Mouse (Mus musculus) ZHBTc4 (cell line): ENCODE measurements at regions not wholly inside any gene's neighbourhood (a gene's known extent, or its start where the extent isn't known, plus 50 kb on each side); places are given as distances from the start of the nearest gene placed in this dataset.
"Not testable (repeated sequence)": the region's sequence is repeated elsewhere in the genome, so short reads cannot be mapped to it uniquely, and the experiment has no call there.

ENCODE experiments used
- DNase-seq: peaks from one replicate; pipeline ENCODE4 v3.0.0-alpha.2; 2011; ENCODE audit warnings: low read depth, low spot score

DNA sequence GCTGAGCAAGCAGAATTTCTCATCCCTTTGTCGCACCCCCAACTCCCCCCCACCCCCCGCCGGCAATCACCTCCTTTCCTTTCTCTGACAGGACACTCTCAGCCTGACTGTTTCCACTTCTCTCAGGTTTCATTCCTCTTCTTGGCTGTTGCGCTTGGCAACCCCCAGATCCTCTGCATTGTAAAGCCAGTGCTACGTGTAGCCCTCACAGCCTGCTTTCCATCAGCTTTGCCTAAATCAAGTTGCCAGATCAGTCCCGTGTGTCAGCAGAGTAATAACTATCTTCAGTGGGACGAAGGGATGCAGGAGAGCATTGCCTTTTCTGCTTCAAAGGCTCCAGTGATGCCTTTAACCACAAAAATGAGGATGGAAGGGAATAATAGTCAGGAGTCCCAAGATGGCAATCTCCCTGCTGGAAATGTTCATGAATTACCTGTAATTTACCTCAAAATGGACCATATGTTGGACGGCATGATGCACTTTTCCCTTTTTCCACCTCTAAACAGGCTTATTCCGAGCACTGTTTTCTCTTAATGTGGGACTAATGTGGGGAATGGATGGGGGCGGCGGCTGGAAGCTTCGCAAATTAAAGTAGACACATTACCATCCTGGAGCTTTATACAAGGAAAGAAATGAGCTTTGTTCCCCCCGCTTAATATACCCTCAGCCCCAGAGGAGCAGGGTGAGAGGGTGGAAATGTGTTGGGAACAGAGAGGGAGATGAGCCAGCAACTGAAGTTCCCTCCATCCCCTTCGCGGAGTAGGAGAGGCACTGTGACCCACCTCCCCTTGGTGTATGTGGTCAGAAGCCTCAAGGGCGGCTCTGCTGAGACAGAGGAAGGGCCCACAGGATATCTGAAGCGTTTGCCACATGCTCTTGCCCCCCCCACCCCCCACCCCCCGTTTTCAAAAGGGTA is 168.3 kb upstream of the Npvf start:
- DNase-seq: no peak

DNA sequence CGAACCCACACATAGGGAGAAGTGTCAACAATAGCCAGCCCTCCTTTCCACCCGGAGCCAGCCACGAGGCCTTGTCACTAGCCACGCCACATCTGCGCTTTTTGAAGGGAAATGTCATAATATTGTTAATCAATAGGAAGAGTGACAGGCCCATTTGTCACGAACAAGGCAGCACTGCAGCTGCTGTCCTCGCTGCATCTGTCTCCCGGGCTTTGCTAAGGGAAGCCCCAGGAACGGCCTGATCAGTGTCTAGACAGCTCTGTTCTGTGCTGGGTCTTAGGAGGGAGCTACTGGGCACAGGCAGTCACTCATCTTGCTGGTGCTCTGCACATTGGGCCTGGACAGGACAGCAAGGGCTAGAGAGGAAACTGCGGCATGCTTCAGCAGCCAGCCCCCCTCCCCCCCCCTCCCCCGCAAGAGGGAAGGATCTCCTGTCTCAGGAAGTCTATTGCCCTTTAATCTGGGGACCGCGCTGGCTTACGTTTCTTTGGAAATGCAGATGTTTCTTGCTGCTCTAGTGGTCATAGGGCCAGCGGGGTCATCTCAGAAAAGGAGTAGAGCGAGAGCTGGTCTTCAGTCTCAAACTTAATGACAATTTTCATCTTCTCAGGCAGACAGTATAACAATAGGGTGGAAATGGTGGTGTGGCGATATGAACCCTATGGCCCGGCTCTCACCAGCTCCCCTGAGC is 169.1 kb upstream of the Npvf start:
- no peak for DNase-seq

DNA sequence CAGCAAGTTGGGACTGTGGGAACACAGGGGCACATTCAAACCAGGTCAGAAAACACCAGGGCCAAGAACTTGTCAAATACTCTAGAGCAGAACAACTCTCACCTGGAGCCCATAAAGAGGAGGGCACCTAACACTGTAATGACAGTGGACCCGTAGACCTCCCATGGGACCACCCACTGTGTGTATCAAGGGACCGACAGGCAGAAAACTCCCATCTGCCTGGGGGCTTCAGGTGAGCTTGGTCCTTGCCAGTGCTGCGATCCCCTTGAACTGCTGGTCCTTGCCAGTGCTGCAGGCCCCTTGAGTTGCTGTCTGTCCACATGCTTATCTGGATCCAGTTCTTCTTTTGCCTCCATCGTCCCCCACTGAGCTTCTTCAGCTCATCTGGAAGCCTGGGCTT is 170.2 kb upstream of the Npvf start:
- no peak for DNase-seq

DNA sequence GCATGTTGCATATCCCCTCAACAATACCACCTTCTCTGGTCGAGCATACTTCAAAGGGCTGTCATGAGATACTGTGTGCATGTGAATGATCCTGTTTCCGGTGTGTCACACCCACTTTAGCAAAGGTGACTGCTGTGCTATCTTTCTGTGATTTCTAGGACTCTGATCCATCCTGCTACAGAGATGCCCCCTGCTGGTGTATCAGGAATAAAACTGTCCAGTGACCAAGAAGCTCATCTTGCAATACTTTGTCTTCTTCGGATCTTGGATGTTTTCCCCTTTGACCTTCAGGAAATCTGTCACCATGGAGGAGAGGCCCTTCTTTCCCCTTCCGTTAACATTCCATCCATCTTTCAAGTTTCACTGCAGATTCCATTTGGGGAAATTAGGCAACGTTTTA is 177.5 kb upstream of the Npvf start:
- DNase-seq: peak; percentile 47

DNA sequence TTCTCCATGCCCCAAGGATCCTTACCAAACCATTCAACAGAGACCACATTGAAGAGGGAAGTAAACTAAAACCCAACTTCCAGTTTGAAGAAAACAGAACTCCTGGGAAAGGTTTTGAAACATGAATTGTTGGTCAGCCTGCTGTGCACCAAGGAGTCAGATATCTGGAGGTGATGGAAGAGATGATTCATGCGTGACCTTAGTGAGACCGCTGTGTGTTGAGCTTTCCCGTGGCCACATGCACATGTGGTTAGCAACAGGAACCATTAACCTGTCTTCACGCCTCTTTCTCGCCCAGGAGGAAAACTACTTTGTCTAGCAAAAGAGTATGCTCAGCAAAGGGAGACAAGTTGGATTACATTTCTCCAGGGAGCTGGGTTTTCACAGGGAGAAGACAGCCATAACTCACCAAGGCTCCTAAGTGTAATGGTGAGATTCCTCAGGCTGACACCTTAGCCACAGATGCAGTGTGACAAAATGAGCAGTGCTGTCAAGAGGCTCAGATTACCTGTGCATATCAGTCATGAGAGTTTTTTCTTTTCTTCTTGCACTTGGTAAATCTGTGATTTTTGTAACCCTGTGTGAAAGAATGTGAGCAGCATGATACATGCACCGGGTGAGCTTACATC is 181.9 kb upstream of the Npvf start:
- DNase-seq: no peak

DNA sequence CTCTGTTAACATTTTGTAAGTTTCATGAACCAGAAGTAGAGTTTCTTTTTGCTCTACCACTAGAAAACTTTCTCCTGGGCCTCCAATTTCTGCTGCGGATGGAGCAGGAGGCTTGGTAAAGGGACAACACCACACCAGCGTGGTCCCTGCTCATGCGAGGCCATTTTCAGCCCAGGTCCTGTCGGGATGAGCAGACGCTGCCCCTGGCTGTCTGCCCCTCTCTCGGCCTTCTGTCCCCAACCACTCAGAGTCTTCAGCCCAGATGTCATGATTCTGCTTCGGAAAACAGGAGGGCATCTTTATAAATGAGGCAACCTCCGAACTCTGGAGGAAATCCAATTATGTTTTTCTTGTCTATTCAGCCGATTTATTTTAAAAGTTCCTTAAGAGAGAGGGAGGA is 186.6 kb upstream of the Npvf start:
- DNase-seq: no peak

DNA sequence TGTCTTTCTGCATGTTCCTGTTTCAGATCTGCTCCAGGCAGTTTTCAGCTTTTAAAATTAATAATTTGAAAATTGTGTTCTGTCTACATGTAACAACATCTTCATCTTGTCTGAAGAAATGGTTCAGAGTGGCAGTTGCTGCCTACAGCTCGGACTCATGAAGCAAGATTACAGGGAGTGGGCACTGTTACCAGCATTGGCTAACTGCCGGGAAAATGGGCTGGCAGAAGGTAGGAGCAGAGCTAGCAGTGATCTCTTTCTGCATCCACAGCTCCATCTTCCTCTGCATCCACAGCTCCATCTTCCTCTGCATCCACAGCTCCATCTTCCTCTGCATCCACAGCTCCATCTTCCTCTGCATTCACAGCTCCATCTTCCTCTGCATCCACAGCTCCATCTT is 191.0 kb upstream of the Npvf start:
- not testable (repeated sequence) for DNase-seq

DNA sequence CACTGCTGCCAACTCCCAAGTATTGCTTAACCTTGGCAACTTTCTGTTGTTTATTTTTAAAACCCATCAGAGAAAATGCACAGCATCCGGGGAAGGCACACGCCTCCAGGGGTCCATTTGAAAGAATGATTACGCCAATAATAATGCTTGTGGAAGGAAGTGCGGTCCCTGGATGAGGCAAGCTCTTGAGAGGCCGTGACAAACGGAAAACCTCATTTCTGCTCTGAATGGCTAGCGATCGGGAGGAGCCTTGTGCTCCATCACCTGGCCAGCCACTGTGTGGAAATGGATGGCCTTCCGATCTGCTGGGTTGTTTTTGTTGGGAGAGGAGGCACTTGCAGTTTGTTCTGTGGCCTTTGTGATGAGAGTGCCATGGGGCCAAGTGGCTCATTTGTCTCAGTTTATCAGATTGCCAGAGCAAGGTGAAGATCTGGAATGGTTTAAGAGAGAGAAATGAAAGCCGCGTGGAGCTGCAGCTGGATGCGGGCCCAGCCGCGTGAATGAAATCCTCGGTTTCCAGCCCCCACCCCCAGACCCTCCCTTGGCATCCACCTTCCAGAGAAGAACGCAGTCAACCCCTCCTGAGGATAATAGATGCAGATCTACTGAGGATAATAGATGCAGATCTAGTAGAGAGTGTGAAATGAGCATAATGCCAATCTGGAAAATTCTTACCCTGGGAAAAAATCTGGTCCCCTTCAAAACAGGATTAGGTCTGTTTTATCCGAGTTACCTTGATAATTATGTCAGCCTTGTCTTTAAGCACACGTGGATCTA is 192.7 kb upstream of the Npvf start:
- DNase-seq: no peak

DNA sequence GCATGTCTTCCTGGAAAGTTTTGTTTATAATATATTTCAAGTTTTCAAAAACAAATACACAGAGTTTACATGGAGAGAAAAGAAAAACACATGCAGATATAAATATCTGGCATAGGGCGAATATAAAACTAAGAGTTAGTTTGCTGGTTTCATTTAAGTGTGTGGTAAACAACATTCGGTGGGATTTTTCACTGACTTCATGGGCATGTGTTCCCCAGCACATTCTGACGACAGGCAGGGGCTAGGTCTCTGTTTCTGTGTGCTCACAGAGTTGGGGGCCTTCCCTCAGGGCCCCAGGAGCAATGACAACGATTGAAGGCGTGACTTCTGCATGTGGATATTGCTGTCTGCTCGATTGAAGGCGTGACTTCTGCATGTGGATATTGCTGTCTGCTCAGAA is 193.3 kb upstream of the Npvf start:
- DNase-seq: no peak

DNA sequence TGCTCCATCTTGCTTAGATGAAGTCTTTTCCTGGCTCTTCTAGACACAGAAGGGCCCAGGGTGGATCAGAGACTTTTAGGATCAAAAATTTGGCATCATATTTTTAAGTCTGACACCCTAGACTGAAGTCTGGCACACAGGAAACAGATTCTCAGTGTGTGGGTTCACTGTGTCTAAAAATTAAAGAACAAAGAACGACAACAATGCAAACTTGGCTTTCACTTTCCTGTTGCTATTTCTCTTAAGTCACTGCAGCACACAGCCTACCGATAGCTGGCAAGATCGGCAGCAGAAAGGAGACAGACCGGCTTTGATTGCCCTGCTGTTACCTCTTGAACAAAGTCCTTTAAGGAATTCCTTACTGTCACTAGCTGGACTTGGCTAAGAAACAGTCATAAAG is 204.9 kb upstream of the Npvf start:
- DNase-seq: no peak

DNA sequence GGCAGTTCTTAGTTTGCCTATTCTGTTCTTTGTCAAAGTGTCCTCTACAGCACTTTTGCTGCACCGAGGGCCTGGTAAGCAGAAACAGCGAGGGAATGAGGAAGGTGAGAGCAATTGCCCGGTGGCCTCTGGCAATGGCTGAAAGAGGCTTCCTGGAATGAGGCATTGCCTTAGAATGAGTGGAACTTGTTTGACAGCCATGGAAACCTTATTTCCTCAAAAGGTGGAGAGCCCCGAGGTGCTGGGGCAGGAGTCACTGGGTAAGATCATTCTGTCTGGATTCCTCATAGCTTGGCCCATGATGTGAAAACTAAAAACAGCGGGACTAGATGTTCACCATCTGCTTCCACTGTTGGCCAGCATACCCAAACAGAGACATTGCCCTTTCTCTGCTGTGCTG is 223.8 kb upstream of the Npvf start:
- DNase-seq: no peak

DNA sequence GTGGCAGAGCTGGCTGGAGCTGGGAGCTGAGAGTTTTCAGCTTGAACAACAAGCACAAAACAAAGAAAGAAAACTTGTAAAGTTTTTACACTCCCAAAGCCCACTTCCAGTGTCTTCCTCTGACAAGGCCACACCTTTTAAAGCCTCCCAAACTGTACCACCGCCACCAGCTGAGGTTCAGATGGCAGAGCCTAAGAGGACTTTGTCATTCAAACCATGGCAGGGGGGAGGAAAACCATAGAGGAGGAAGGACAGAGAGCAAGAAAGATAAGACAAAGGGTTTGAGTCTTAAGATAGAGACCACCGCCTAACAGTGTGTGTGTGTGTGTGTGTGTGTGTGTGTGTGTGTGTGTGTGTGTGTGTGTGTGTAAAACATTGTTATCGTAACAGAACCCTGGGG is 228.1 kb upstream of the Npvf start:
- peak; percentile 19 for DNase-seq

DNA sequence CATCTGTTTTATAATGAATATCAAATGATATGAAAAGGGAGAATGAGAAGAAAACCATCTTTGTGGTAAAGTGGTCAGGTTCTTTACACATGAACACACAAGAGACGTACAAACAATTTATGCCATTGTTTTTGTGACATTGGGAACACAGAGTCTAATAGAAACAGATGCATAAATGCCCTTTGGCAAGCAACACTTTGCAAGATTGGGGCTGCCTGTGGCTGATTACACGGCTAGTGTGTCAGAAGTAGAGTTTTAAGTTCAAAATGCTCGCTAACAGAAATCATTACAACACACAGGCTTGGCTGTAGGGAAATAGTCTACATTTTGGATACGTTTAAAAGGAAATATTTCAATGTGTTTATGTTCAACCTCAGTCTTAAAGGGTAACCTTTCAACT is 228.5 kb upstream of the Npvf start:
- no peak for DNase-seq

DNA sequence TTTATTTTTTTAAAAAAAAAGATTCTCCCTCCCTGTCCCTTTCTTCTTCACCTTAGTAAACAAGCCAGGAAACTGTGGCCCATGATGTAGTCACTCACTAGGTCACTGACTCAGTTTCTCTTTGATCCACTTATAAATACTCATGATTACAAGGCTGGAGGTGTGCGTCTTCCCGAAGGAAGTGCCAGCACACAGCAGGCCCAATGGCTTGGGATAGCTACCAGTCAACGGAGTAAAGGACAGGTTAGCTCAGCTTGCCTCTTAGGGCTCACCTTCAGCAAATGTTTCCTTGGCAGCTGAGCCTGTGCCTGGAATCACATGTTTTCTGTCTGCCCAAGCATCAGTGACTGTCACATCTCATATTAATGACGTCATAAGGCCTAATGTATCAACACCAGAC is 230.8 kb upstream of the Npvf start:
- DNase-seq: no peak

DNA sequence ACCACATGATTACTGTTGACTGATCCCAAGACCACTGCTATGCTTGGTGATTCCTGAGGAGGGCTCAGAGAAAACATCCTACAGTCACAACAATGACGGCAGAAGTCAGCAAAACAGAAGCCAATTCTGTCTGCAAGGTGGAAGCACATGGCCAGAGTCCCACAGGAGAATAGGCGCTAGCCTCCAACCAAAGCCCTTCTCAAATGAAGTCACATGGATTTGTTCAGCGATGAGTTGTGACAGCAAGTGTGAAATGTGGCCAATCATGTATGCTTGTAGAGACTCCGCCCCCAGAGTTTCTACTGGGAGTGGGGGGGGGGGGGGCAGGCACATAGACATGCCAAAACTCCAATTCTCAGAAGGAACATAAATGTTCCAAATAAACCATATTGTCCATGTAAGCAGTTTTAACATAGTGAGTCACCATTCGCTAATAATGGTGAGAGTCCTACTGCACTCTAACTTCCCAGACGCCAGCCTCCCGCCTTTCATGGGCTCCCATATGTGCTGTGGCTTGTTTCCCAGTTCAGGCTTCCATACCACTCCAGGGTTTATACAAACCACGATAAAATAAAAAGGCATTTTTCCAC is 231.6 kb upstream of the Npvf start:
- DNase-seq: no peak

DNA sequence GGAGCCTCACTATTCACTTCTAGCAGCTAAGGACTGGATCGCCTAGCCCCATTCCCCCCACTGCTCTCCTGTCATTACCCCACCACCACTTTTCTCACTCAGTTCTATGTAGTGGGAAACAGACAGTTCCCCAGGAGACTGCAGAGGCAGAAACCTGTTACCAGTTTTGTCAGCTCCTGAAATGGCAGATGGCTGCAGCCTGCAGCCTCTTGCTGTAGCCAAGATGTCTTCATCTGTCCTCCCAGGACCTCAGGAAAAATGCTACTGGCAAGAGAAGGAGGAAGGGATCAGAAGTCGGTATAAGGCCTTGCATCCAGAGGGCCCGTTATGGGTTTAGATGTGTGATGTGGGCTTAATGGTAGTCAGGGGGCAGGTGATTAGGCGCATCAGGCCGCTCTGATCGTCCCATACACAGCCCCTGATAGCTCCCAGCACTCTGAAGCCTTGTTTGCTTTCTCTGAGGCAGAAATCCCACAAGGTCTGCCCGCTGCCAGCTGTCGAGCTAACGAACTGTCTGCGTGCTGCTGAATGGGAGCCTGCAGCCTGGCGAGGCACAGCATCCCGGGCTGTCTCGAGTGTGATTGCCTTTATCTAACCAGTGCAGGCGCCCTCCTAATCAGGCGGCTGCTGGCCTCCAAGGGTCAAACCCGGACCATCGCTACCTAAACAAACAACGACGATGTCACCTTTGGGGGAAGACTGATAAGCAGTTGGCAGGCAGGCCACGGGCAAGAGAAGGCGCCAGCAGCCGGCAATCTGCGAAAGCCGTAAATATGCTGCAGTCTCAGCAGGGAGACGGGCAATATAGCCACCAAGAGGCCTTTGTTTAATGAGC is 236.3 kb upstream of the Npvf start:
- peak; percentile 30 for DNase-seq

DNA sequence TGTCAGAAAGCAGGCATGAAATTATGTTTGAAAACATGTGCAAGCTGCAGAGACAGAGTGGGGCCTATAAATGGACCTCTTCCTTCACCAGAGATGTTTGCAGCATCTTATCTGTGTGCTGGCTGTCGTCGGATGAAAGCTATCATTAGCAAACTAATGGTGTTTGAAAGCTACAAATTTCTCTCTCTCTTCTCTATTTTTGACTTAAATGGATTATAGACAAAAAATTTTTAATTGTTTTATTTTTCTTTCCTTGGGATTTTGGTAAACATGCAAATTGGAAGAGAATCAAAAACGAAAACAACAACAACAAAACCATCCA is 236.9 kb upstream of the Npvf start:
- no peak for DNase-seq

DNA sequence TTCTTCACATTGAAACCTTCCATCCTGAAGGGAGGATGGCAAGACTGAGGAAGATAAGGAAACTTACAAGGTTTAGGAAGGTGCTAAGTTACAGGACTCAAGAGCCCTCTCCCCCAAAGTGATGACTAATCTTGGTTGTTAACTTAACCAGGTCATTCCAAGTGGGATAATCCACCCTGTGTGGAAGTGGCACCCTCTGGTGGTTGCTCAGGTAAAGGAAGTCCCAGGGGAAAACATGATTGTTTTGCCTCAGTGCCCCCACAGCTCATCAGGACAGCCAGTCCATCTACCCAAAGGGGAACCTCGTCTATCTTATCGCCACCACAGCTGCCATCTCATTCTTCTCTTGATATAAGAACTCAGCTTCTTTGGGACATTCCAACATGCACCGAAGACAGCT is 244.6 kb upstream of the Npvf start:
- peak; percentile 38 for DNase-seq

DNA sequence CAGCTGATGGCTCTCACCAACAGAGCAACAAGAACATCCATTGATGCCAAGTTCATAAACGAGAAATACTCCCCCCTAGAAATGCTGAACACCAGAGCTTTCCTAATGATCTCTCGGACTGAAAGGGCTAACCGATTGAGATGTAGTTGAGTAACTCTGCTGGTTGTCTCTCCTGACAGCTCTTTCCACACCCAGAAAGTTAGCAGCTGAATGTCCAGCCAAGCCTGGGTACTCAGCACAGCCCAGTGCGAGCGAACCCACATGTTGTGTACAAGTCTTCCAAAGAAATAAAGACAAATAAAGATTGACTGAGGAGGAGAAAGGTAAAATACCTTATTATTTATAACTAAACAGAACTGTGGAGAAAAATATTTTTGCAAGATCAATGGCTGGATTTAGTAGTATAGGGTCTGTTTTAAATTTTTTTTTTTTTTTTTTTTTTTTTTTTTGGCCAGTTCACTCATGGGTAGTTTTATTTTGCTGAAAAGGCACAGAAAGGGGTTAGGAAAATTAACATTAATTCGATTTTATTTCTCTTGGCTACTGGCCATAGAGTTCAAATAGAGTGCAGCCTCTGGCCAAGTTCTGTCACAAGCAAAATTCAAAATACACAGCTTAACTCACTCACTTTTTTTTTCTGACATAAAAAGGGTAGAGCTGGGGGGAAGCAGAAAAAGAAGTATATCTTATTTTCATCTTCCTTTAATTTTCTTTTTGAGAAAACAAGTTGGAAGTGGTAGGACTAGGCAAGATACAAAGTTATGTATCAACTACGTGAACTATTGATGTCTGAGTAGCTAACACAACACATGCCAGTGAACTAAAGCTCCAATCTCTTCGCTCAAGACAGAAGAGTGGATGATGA is 261.2 kb upstream of the Npvf start:
- DNase-seq: no peak

DNA sequence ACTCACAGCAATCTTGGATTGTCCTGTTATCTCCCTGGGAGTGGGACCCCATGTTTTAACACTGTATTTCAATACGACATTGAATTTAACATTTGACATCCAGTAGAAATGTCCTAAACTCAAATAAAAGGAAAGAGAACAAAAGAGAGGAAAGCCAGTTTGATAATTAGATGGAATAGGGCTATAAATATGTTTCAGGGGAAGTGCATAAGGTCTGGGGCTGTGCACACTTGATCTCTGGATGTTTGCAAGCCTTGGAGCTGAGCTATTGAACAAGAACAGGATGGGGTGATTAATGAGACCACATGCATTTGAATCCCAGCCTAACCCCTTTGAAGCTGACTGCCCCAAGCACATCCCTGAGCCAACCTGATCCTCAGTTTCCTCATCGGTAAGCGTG is 264.0 kb upstream of the Npvf start:
- no peak for DNase-seq
